Mouse (Mus musculus) hindbrain, embryonic 12.5 days (tissue): ENCODE measurements around the gene Wfdc18. TPM values are rescaled to one million over a fixed set of nuclear protein-coding genes. Genes with fewer than 3 reads are reported as not detected.

Source experiments
- ATAC-seq: fragments of 200-750 bp; cut with Nextera tagmentation; 2 replicates; pipeline ENCODE4 v1.8.0; 2017; ENCODE audit warnings: moderate TSS enrichment; ENCODE audit not compliant: low FRiP score
- H3K27ac ChIP-seq: fragments of 300-500 bp; sonication (generic); 2 replicates; pipeline ENCODE4 v1.5.1; 2016; ENCODE audit warnings: mild to moderate bottlenecking
- H3K27me3 ChIP-seq: fragments of 300-500 bp; sonication (generic); 2 replicates; pipeline ENCODE4 v1.6.1; 2016; ENCODE audit warnings: mild to moderate bottlenecking
- H3K36me3 ChIP-seq: fragments of 300-500 bp; sonication (generic); 2 replicates; pipeline ENCODE4 v1.6.1; 2016; ENCODE audit warnings: mild to moderate bottlenecking
- H3K4me1 ChIP-seq: fragments of 300-500 bp; sonication (generic); 2 replicates; pipeline ENCODE4 v1.6.1; 2016
- H3K4me2 ChIP-seq: fragments of 300-500 bp; sonication (generic); replicated peaks from 2 replicates; pipeline ENCODE4 v1.6.1; 2016; ENCODE audit warnings: mild to moderate bottlenecking
- H3K4me3 ChIP-seq: fragments of 300-500 bp; sonication (generic); 2 replicates; pipeline ENCODE4 v1.5.1; 2016; ENCODE audit warnings: mild to moderate bottlenecking
- H3K9ac ChIP-seq: fragments of 300-500 bp; sonication (generic); 2 replicates; pipeline ENCODE4 v1.6.1; 2016; ENCODE audit warnings: mild to moderate bottlenecking, moderate library complexity
- H3K9me3 ChIP-seq: fragments of 300-500 bp; sonication (generic); replicated peaks from 2 replicates; pipeline ENCODE4 v1.6.1; 2016; ENCODE audit warnings: mild to moderate bottlenecking
- WGBS: fragments of 180-500 bp; shearing (Covaris S2); methylation state at CpG from one replicate; pipeline ENCODE4 v1.1.7; 2016; 5-methylcytosine and 5-hydroxymethylcytosine counted together
- polyA plus RNA-seq: library from polyadenylated mRNA; unstranded; fragments of >200 nt; fragmentation: Nextera tagmentation; extraction: Ambion mirVana; gene quantifications from 2 replicates; pipeline ENCODE4 v1.2.1, GENCODE M21; 2016

Gene Wfdc18
- polyA plus RNA-seq, 1 experiment from 2014 or later: not detected

DNA sequence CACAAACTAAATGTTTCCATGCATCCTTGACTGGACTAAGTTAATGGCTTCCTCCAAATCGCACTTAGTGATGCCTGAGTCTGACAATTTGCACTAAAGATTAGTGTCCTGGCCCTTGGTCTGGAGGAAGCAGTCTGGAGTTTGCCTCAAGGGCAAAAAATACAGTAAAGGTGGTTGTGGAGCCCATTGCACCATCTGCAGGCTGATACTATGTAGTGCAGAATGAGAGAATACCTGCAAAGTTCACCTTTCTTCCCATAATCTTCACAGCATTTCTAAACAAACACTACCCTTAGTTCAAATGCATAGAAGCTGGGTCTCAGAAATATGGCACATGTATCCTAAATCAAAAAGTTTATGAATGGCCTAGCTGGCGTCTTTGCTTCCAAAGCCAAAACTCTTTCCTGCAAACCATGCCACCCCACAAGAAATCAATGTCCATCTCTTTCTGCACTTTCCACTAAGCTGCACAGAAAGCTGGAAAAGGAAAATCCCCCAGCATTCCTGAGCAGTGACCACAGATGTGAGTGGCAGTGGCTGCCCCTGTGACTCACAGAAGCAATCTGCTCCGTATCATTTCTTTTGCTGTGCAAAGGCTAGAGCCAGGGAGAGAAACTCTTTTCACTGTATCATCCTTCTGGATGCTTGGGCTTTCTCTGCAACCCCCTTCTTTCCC lies 20.1 kb downstream of the Wfdc18 start:
- Histone ChIP-seq H3K9me3 (peaks cover 3% of the 10 kb centered on the region; the same call in 1 of the 2 replicates), H3K4me1 (no peaks in the 10 kb centered on the region), H3K27ac (no peak overlapping the region), H3K4me2 (no peak overlapping the region), H3K9ac (no peak overlapping the region), H3K36me3 (no peaks in the 10 kb centered on the region), H3K4me3 (no peak overlapping the region), H3K27me3 (no peaks in the 10 kb centered on the region)
- no peak for ATAC-seq
- WGBS: 76% methylated on average over 3 of the region's 3 CpGs

DNA sequence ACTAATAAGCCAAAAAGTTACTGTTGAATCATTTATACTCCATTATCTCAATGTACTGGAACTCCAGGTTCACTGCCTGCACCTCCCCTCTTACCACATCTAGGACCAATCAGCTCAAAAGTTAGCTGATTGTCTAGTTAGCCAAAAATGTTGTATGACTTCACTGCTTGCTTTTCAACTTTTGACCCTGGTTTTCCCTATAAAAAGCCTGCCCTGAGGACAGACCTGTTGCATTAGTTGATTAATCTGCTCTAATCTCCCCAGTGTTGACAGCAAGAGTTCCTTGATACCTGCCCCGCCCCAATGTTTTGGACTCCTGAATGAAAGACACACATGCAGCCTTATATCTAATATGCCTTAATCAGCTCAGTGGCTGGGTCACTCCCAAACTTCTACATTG lies 22.3 kb downstream of the Wfdc18 start:
- Histone ChIP-seq H3K4me2 (no peak overlapping the region), H3K27me3 (no peaks in the 10 kb centered on the region), H3K27ac (no peak overlapping the region), H3K4me1 (no peaks in the 10 kb centered on the region), H3K4me3 (no peak overlapping the region), H3K9me3 (peaks cover 4% of the 10 kb centered on the region; the same call in 1 of the 2 replicates), H3K9ac (no peak overlapping the region), H3K36me3 (no peaks in the 10 kb centered on the region)
- WGBS: 93% methylated on average over 1 of the region's 1 CpGs
- no peak for ATAC-seq

DNA sequence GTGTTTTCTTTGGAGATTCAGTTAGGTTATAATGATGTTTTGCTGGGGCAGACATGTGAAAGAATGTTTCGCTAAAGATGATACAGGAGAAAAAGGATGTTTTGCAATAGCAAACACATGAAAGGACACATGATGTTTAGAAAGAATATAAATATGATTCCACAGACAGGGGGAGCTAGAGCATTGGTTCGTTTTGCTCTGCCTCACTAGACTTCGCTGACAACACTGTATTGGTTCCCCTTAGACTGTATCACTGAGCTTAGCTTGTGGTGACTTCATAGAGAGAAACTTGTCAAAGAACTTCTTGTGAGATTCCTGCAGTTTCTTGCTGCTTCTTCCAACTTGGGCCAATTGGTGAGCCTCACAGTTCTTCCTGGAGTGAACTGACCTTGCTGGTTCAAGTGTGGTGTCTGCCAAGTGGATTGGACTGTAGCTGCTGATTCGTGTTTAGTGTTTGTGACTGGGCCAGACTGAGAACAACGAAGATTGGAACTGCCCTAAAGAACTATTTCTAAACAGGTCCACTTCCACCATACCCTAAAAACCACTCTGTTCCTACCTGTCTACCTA lies 24.3 kb downstream of the Wfdc18 start:
- no peak overlapping the region for H3K27ac ChIP-seq
- no peak overlapping the region for H3K4me3 ChIP-seq
- WGBS: 78% methylated on average over 5 of the region's 5 CpGs
- H3K9me3 ChIP-seq: peaks cover 4% of the 10 kb centered on the region; the same call in 1 of the 2 replicates
- H3K9ac ChIP-seq: no peak overlapping the region
- H3K4me2 ChIP-seq: no peak overlapping the region
- no peaks in the 10 kb centered on the region for H3K4me1 ChIP-seq
- H3K27me3 ChIP-seq: no peaks in the 10 kb centered on the region; the same call in 1 of the 2 replicates
- no peak for ATAC-seq
- no peaks in the 10 kb centered on the region for H3K36me3 ChIP-seq

DNA sequence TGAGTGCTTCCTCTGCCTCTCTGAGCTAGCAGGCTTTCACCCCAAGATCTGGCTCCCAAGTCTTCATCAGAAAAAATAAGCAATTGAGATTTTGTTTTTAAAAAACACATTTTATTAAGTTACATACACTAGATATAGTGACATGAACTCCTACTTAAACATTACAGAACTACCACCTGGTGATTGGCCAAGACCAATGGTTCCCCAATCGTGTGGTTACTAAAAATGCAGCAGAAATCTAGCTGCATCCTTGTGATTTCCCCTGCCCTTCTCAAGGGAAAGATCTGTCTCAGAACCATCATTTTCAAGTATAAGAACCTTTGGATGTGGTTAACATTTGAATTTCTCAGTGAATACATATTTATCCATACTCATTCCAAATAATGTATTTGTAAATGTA lies 25.4 kb downstream of the Wfdc18 start:
- 80% methylated on average over 1 of the region's 1 CpGs for WGBS
- H3K9me3 ChIP-seq: peaks cover 4% of the 10 kb centered on the region; the same call in 1 of the 2 replicates
- H3K4me1 ChIP-seq: no peaks in the 10 kb centered on the region
- H3K4me3 ChIP-seq: no peak overlapping the region
- no peaks in the 10 kb centered on the region; the same call in 1 of the 2 replicates for H3K27me3 ChIP-seq
- H3K27ac ChIP-seq: no peak overlapping the region
- no peaks in the 10 kb centered on the region for H3K36me3 ChIP-seq
- H3K9ac ChIP-seq: no peak overlapping the region
- ATAC-seq: no peak
- no peak overlapping the region for H3K4me2 ChIP-seq

DNA sequence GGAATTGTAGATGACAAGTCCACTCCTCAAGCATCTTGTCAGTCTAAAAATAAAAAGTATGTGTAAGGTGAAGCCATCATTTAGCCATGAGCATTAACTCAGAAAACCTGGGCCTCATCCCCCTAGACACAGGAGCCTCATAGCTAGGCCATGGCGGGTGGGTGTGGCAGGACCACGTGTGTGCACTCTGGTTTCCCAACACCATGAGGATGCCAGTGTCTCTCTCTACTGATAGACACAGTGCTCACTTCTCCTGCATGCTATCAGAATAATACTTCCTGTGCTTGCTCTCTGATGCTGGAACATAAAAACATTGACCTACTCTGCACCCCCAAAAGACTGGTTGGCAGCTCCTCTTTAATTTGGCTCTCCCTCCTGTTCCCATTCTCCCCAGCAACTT lies 27.1 kb downstream of the Wfdc18 start:
- ATAC-seq: no peak
- Histone ChIP-seq H3K27me3 (peaks cover 4% of the 10 kb centered on the region), H3K9ac (no peak overlapping the region), H3K9me3 (peaks cover 4% of the 10 kb centered on the region; the same call in 1 of the 2 replicates), H3K4me3 (no peak overlapping the region), H3K36me3 (no peaks in the 10 kb centered on the region), H3K27ac (no peak overlapping the region), H3K4me2 (no peak overlapping the region), H3K4me1 (no peaks in the 10 kb centered on the region)
- WGBS: 76% methylated on average over 2 of the region's 2 CpGs

DNA sequence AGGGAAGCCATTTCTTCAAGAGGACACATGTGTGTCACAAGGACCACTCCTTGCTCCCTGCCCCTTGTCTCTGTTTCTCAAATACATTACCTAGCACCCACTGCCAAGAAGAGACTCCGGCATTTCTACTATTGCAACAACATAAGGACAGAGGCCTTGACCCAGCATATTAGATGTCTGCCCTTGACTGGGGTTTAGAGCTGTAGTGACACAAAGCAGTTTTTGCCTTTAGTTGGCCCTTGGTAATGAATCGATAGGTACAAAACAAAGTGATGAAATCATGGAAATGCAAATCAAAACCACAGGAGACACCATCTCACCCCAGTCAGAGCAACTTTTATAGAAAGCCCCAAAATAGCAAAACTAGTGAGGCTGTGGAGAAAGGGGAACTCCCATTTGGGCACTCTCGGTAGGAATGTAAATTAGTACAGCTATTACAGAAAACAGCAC lies 28.3 kb downstream of the Wfdc18 start:
- no peaks in the 10 kb centered on the region for H3K4me1 ChIP-seq

DNA sequence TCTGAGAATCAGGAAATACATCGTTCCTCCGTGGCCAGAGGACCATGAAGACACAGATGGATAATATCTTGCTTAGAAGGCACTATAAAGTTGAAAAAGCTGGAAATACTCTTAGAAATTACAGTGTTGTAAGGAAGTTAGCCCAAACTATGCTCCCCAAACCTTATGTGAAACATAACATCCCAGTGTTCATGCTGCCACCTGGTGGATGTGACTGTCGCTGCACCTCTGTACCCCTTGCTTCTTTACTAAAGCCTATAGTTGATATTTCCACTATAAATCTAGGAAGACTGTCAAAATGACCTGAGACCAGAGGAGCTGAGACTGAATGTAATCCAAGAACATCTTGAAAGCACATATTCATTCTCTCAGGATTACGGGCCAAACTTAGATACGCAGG lies 30.4 kb downstream of the Wfdc18 start:
- peaks cover 13% of the 10 kb centered on the region for H3K27me3 ChIP-seq
- no peaks in the 10 kb centered on the region for H3K4me1 ChIP-seq
- no peak for ATAC-seq
- no peak overlapping the region for H3K4me3 ChIP-seq
- no peak overlapping the region for H3K9ac ChIP-seq
- H3K27ac ChIP-seq: no peak overlapping the region
- H3K36me3 ChIP-seq: no peaks in the 10 kb centered on the region
- no peaks in the 10 kb centered on the region for H3K9me3 ChIP-seq
- H3K4me2 ChIP-seq: no peak overlapping the region
- 25% methylated on average over 5 of the region's 5 CpGs for WGBS

More for the DNA sequence above, 28.3 kb downstream of the Wfdc18 start:
- Histone ChIP-seq H3K4me2 (no peak overlapping the region), H3K36me3 (no peaks in the 10 kb centered on the region), H3K27ac (no peak overlapping the region), H3K4me3 (no peak overlapping the region), H3K9me3 (peaks cover 4% of the 10 kb centered on the region; the same call in 1 of the 2 replicates), H3K27me3 (peaks cover 7% of the 10 kb centered on the region), H3K9ac (no peak overlapping the region)
- WGBS: 84% methylated on average over 3 of the region's 3 CpGs
- no peak for ATAC-seq

DNA sequence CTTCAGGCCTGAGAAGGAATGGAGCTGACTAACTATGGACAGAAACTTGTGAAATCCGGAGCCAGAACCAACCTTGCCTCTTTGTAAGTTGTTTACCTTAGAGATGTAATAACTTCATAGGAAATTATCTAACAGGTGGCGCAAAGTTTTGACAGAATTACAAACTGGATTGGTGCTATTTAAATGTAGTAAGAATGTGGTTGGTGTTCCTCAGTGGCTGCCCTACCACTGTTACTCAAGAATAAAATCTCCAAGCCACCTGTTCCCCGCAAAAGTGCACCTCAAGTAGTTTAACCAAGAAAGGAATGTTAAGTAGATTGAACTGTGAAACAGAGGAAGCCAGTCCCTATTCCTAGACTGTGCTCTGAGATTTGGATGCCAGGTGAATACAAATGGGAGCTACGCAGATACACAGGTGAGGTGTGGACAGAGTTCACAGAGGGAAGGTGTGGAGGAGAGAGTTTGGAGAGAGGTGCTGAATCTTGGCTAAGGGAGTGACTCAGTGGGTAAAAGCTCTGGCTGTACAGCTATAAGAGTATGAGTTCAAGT lies 31.7 kb downstream of the Wfdc18 start:
- no peaks in the 10 kb centered on the region for H3K9me3 ChIP-seq
- no peaks in the 10 kb centered on the region for H3K4me1 ChIP-seq
- no peak overlapping the region for H3K4me3 ChIP-seq
- no peak overlapping the region for H3K9ac ChIP-seq
- H3K27ac ChIP-seq: no peak overlapping the region
- no peak overlapping the region for H3K4me2 ChIP-seq
- 84% methylated on average over 4 of the region's 4 CpGs for WGBS
- H3K27me3 ChIP-seq: peaks cover 15% of the 10 kb centered on the region
- no peaks in the 10 kb centered on the region for H3K36me3 ChIP-seq
- no peak for ATAC-seq

DNA sequence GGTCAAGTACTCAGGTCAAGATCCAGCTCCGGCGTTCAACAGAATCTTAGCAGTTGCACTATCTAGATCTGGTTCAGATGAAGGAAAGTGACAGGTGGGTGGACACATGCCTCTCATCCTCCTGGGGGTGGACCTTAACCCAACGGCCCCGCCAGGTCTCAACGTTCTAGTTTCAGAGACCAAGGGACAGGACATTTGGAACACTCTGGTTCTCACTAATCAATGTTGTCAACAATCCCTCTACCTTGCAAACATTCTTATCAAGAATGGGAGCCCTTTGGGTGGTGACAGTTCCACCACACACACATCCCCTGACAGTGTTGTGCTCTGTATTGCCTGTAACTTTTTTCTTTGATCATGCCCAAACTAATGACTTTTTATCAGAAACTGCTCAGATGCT lies 33.0 kb downstream of the Wfdc18 start:
- H3K4me2 ChIP-seq: no peak overlapping the region
- H3K9me3 ChIP-seq: no peaks in the 10 kb centered on the region
- H3K27ac ChIP-seq: no peak overlapping the region
- H3K4me3 ChIP-seq: no peak overlapping the region
- H3K27me3 ChIP-seq: peaks cover 21% of the 10 kb centered on the region
- no peak overlapping the region for H3K9ac ChIP-seq
- 83% methylated on average over 5 of the region's 5 CpGs for WGBS
- H3K36me3 ChIP-seq: no peaks in the 10 kb centered on the region
- no peak for ATAC-seq
- no peaks in the 10 kb centered on the region for H3K4me1 ChIP-seq

DNA sequence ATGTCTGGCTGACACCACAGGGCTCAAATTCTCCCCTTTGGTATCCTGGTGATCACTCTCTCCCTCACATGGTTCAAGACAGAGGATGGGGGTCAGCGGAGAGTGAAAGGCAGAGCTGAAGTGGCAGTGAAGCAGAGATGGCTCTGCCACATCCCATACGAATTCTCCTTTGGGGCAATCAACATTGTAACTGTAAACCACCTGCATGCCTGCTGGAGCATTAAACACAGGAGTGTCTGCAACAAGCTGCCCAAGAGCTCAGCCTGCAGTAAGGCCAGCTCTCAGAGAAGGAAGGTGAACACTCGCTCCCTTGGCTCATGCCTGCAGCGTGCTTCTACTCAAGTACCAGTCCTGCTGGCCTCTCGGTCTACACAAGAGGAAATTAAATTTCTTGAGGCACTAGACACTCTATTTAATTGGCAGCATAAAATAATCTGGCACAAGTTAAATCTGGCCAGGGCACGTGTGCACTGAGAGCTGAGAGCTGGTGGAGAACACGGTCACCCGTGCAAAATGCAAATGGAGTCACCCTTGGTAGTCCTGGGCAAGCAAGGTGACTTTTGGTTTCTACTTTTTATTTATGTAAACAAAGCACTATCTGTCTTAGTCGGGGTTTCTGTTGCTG lies 34.0 kb downstream of the Wfdc18 start:
- 78% methylated on average over 9 of the region's 9 CpGs for WGBS
- H3K36me3 ChIP-seq: no peaks in the 10 kb centered on the region
- H3K4me3 ChIP-seq: no peak overlapping the region
- no peak for ATAC-seq
- no peak overlapping the region for H3K9ac ChIP-seq
- no peaks in the 10 kb centered on the region for H3K4me1 ChIP-seq
- no peak overlapping the region for H3K4me2 ChIP-seq
- H3K27me3 ChIP-seq: peaks cover 31% of the 10 kb centered on the region
- no peak overlapping the region for H3K27ac ChIP-seq
- no peaks in the 10 kb centered on the region for H3K9me3 ChIP-seq

DNA sequence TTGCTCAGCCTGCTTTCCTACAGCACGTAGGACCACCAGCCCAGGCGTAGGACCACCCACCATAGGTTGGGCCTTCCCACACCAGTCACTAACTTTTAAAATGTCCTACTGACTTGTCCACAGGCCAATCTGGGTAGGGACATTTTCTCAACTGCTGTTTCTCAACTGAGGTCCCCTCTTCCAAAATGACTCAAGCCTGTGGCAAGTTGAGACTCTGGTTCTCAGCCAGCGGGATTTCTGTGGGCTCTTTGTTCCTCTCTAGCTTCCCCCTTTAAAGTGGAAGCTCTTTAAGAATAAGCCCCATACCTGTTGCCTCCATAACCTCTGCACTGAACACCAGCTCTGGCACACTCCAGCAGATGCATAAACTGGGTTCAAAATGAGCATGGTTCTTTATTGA lies 34.7 kb downstream of the Wfdc18 start:
- Histone ChIP-seq H3K4me3 (no peak overlapping the region), H3K27me3 (peaks cover 38% of the 10 kb centered on the region), H3K4me2 (no peak overlapping the region), H3K4me1 (no peaks in the 10 kb centered on the region), H3K9me3 (no peaks in the 10 kb centered on the region), H3K27ac (no peak overlapping the region), H3K36me3 (no peaks in the 10 kb centered on the region), H3K9ac (no peak overlapping the region)
- ATAC-seq: no peak
- 85% methylated on average over 3 of the region's 3 CpGs for WGBS

DNA sequence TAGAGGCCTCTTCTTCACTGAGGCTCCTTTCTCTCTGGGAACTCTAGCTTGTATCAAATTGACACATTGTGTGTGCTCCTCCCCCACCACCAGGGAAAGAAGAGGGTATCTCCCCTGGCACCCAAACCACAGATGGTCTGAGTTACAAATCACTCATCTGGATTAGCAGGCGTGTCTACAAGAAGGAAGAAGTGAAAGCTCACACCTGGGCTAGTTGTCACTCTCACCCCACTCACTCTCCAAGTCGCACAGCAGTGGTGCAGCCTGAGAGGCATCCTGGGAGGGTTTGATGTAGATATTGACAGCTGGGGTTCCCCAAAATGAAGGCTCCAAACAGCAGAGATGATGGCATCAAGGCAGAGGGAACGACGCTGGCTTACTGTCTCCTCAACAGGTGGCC lies 37.3 kb downstream of the Wfdc18 start:
- Histone ChIP-seq H3K27ac (no peak overlapping the region), H3K9me3 (no peaks in the 10 kb centered on the region), H3K4me1 (no peaks in the 10 kb centered on the region), H3K9ac (no peak overlapping the region), H3K4me3 (no peak overlapping the region), H3K27me3 (peaks cover 40% of the 10 kb centered on the region), H3K36me3 (no peaks in the 10 kb centered on the region), H3K4me2 (no peak overlapping the region)
- ATAC-seq: no peak
- 60% methylated on average over 4 of the region's 4 CpGs for WGBS
